Mouse (Mus musculus) lung, adult 2 months (tissue): ENCODE results near the gene Hap1. TPM values are rescaled to one million over a fixed set of nuclear protein-coding genes. Genes with fewer than 3 reads are reported as not detected.
"Not testable (repeated sequence)": the region's sequence is repeated elsewhere in the genome, so short reads cannot be mapped to it uniquely, and the experiment has no call there.

Experiments used
- DNase-seq: peaks from one replicate; pipeline ENCODE4 v3.0.0; 2022
- H3K4me1 ChIP-seq: fragments of 200-500 bp; 2 replicates; pipeline ENCODE4 v1.6.1; 2011; ENCODE audit warnings: low read length; ENCODE audit not compliant: control insufficient read depth, insufficient read depth
- H3K4me3 ChIP-seq: fragments of 200-500 bp; replicated peaks from 2 replicates; pipeline ENCODE3; 2011; ENCODE audit warnings: low read depth, mild to moderate bottlenecking, control low read depth, low read length; ENCODE audit errors: extremely low read depth
- CTCF ChIP-seq: fragments of 200-500 bp; IDR thresholded peaks from 2 replicates; pipeline ENCODE4 v1.5.1; 2011; ENCODE audit warnings: mild to moderate bottlenecking, low read length, control low read depth; ENCODE audit not compliant: insufficient read depth
- POLR2A ChIP-seq: fragments of 200-500 bp; IDR thresholded peaks from 2 replicates; pipeline ENCODE4 v1.6.1; 2011; ENCODE audit warnings: low read depth, mild to moderate bottlenecking, control low read depth, low read length, borderline replicate concordance; ENCODE audit errors: extremely low read depth
- WGBS: fragments of 180-500 bp; shearing (Covaris S2); methylation state at CpG from one replicate; pipeline ENCODE4 v1.1.7; 2018; 5-methylcytosine and 5-hydroxymethylcytosine counted together
- polyA plus RNA-seq: library from polyadenylated mRNA; depleted of rRNA; stranded (reverse); fragments of >200 nt; gene quantifications from 2 replicates; pipeline ENCODE4 v1.2.3, GENCODE M21; 2012

Gene Hap1
- polyA plus RNA-seq, 1 experiment, result 14.3 TPM

DNA sequence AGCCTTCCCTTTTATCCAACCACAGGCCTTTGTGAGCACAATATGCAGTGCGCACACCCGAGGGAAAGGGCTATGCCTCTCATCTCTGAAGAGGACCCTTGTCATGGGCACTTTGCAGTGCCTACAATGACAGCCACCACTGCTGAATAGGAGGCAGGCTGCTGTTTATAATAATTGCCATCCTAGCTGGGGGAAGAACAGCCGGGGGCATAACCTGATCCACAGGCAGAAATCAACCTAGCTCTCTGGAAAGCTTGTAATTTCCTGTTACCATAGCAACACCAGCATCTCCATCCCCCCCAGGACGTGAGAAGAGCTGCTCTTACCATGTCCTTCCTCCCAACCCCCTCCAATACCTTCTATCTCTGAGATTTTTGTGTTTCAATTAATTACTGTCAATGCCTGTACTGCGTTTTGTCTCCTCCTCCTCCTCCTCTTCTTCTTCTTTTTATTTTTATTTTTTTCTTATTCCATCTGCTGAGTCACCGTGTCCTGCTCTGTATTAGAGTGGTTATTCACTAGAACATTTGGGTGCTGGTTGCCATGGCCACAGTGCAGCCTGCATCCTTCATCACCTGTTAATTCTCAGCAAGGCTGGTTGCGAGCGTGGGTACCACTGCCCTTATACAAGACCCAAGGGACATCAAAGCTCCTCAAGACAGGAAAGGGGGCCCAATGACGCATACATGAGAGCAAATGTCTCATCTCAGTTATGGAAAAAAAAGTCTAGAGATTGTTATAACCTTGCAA is 23.0 kb downstream of the Hap1 start:
- no peak for TF ChIP-seq CTCF
- H3K4me3 ChIP-seq, result no peak overlapping the region
- 59% methylated on average over 9 of the region's 9 CpGs for WGBS
- H3K4me1 ChIP-seq, result no peaks in the 10 kb centered on the region
- DNase-seq, result no peak

GRCm38 (mm10) chr11:100330816-100331375 is 25.0 kb downstream of the Hap1 start:
- 44% methylated on average over 8 of the region's 8 CpGs for WGBS
- H3K4me1 ChIP-seq, DNase-seq, H3K4me3 ChIP-seq: not testable (repeated sequence)

GRCm38 (mm10) chr11:100330235-100330634 is 25.7 kb downstream of the Hap1 start:
- no peaks in the 10 kb centered on the region for H3K4me1 ChIP-seq
- WGBS, result 51% methylated on average over 16 of the region's 16 CpGs
- no peak for TF ChIP-seq POLR2A
- TF ChIP-seq CTCF, result no peak
- no peak overlapping the region for H3K4me3 ChIP-seq
- DNase-seq, result no peak

DNA sequence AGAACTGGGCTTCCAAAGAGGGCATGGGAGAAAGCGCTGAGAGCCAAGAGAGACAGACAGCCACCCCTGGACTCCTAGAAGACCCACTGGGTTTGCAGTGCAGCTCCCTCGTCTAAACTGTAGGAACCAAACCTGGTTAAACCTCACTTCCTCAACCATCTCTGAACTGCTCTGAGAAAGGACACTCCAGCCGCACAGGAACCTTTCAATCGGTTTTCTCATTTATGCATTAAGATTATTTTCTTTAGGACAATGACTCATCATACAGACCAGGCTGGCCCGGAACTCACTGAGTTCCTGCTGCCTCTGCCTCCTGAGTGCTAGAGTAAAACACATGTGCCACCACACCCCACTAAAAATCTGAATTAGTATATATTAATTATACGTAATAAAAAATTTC is 28.2 kb downstream of the Hap1 start:
- DNase-seq, result no peak
- Histone ChIP-seq H3K4me3 (no peak overlapping the region), H3K4me1 (no peaks in the 10 kb centered on the region)
- TF ChIP-seq POLR2A (no peak), CTCF (no peak)
- WGBS, result 65% methylated on average over 6 of the region's 6 CpGs

DNA sequence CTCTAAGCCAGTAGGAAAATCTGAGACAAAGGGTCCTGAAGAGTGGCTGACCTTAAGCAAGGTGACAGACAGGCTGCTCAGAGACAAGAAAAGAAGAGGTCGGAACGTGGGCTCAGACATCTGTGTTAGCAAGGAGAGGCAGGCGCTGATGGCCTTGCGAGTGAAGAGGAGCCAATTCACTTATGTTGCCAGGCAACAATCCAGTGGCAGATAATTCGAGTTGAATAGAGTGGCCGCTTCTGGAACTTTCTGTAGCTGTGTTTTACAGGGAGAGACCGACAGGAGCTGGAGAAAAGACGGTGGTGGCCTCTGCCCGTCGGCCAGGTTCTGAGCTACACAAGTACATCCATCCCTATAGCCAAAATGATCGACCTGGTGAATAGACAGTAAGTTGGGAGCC is 28.6 kb downstream of the Hap1 start:
- no peak overlapping the region for H3K4me3 ChIP-seq
- no peak for DNase-seq
- TF ChIP-seq CTCF, result no peak
- no peak for TF ChIP-seq POLR2A
- H3K4me1 ChIP-seq, result peaks cover under 1% of the 10 kb centered on the region; the same call in 1 of the 2 replicates
- 60% methylated on average over 11 of the region's 11 CpGs for WGBS

DNA sequence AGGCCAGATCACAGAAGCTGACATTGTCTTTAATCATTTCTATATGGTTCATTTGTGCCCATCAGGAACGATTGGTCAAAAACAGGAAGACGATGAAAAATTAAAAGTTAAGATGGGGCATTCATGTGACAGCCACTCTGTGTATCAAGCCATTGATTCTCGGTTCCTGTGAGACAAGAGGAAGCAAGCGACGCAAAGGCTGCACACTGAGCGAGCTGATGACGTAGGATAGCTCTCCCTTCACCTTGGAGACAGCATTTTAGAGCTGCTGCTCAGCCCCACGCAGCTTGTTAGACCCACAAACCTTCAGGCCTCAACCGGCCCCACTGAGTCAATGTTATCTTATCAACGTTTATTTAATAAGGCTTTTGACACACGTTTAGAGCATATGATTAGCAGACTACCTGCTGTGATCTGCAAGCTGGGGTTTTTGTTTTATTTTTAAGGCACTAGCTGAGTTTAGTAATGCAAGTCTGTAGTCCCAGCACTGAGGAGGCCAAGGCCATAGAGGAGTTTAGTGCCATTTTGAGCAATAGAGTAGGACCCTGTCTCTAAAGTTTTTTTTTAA is 30.8 kb downstream of the Hap1 start:
- DNase-seq, result no peak
- peaks cover 2% of the 10 kb centered on the region; the same call in 1 of the 2 replicates for H3K4me1 ChIP-seq
- 66% methylated on average over 11 of the region's 11 CpGs for WGBS
- H3K4me3 ChIP-seq, result no peak overlapping the region
- TF ChIP-seq POLR2A, result no peak

- WGBS, result 25% methylated on average over 3 of the region's 3 CpGs
- Histone ChIP-seq H3K4me1 (peaks cover 2% of the 10 kb centered on the region; the same call in 1 of the 2 replicates), H3K4me3 (no peak overlapping the region)
- TF ChIP-seq POLR2A (no peak), CTCF (peak; percentile 73)
- DNase-seq, result peak; percentile 36
Measured at GRCm38 (mm10) chr11:100323578-100323977, 32.4 kb downstream of the Hap1 start.

DNA sequence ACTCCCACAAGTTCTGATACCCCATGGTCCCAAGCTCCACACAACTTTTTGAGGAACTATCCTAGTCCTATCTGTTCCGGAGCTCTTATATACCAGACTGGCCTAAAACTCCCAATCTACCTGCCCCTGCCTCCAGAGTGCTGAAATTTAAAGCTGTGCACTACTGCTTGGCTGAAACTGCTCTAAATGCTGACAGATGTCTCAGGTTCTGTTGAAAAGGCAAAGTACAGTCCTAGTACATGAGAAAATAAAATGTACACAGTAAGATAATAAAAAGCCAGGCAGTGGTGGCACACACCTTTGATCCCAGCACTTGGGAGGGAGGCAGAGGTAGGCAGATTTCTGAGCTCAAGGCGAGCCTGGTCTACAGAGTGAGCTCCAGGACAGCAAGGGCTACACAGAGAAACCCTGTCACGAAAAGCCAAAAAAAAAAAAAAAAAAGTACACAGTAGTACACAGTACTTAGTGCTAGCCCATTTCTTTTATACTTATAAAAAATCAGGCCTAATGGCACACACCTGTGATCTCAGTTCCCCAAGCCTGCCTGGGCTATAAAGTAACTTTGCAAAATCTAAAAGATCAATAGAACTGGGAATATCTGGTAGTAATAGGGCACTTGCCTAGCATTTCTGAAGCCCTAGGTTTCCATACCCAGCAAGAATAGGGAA is 33.2 kb downstream of the Hap1 start:
- WGBS, result 67% methylated on average over 3 of the region's 3 CpGs
- TF ChIP-seq CTCF, result no peak
- no peak for TF ChIP-seq POLR2A
- H3K4me1 ChIP-seq, result peaks cover 2% of the 10 kb centered on the region; the same call in 1 of the 2 replicates
- no peak for DNase-seq
- H3K4me3 ChIP-seq, result no peak overlapping the region

- DNase-seq, result peak; percentile 12
- H3K4me1 ChIP-seq, H3K4me3 ChIP-seq: not testable (repeated sequence)
- 46% methylated on average over 7 of the region's 7 CpGs for WGBS
- TF ChIP-seq POLR2A, result peak; percentile 28; the same call in 1 of the 2 replicates
Measured at GRCm38 (mm10) chr11:100321479-100322305, 34.2 kb downstream of the Hap1 start.

- H3K4me1 ChIP-seq, DNase-seq: not testable (repeated sequence)
- peak overlapping the region; percentile 97 for H3K4me3 ChIP-seq
- WGBS, result 8% methylated on average over 11 of the region's 11 CpGs
Measured at GRCm38 (mm10) chr11:100320701-100321410, 35.1 kb downstream of the Hap1 start.
